Mouse (Mus musculus) G1E (cell line): Measurements from ENCODE around the gene Dao. TPM values are rescaled to one million over a fixed set of nuclear protein-coding genes. Genes with fewer than 3 reads are reported as not detected.
A peak's percentile ranks its signal among the peaks of the same experiment; 100 is the strongest.

Source experiments
- ATAC-seq: 2 replicates; pipeline ENCODE4 v1.8.0; 2016; ENCODE audit warnings: mild to moderate bottlenecking; ENCODE audit not compliant: insufficient number of reproducible peaks, poor library complexity, low FRiP score, severe bottlenecking; ENCODE audit errors: extremely low read depth
- DNase-seq: peaks from one replicate; pipeline ENCODE4 v3.0.0; 2012; ENCODE audit warnings: low spot score
- H3K27me3 ChIP-seq: 2 replicates; pipeline ENCODE4 v1.6.1; 2012; ENCODE audit warnings: mild to moderate bottlenecking, low read length, inconsistent platforms; ENCODE audit not compliant: insufficient read depth
- H3K36me3 ChIP-seq: replicated peaks from 2 replicates; pipeline ENCODE3; 2012; ENCODE audit warnings: mild to moderate bottlenecking, inconsistent platforms
- H3K4me1 ChIP-seq: 2 replicates; pipeline ENCODE4 v1.6.1; 2012; ENCODE audit warnings: low read depth, low read length, inconsistent platforms, mixed read lengths; ENCODE audit not compliant: insufficient read depth
- H3K4me3 ChIP-seq: 2 replicates; pipeline ENCODE4 v1.5.1; 2012; ENCODE audit warnings: low read depth, mild to moderate bottlenecking, inconsistent platforms, low read length, moderate library complexity, mixed read lengths
- H3K9me3 ChIP-seq: replicated peaks from 2 replicates; pipeline ENCODE4 v1.6.1; 2012; ENCODE audit warnings: inconsistent platforms
- CTCF ChIP-seq: IDR thresholded peaks from 2 replicates; pipeline ENCODE4 v1.5.1; 2012; ENCODE audit warnings: low read depth, low read length, inconsistent platforms, mixed read lengths
- GATA1 ChIP-seq: IDR thresholded peaks from 2 replicates; pipeline ENCODE4 v1.6.1; 2012; ENCODE audit warnings: borderline replicate concordance, low read length, inconsistent platforms, mixed read lengths
- GATA2 ChIP-seq: IDR thresholded peaks from 2 replicates; pipeline ENCODE4 v1.6.1; 2012; ENCODE audit warnings: low read depth, low read length, inconsistent platforms, borderline replicate concordance
- POLR2AphosphoS5 ChIP-seq: IDR thresholded peaks from 2 replicates; pipeline ENCODE4 v1.6.1; 2012; ENCODE audit warnings: low read depth, low read length, inconsistent platforms; ENCODE audit not compliant: insufficient replicate concordance
- TAL1 ChIP-seq: conservative IDR thresholded peaks from 2 replicates; pipeline ENCODE4 v1.6.1; 2012; ENCODE audit warnings: low read depth, low read length, inconsistent platforms, mixed read lengths
- polyA plus RNA-seq: library from polyadenylated mRNA; stranded (reverse); fragments of >175 nt; gene quantifications from 2 replicates; pipeline ENCODE4 v1.2.3, GENCODE M21; 2012
- total RNA-seq, 2 experiments: library from RNA; stranded (forward) in 1 of 2; stranded (reverse) in 1 of 2; fragments of 200-1000 nt in 1 of 2; fragments of >200 nt in 1 of 2; fragmentation: Nextera tagmentation in 1 of 2; gene quantifications; 2 replicates each; pipeline ENCODE4 v1.2.3; 2014 to 2017

Dao gene
- total and polyA plus RNA-seq, 3 experiments = not detected

DNA sequence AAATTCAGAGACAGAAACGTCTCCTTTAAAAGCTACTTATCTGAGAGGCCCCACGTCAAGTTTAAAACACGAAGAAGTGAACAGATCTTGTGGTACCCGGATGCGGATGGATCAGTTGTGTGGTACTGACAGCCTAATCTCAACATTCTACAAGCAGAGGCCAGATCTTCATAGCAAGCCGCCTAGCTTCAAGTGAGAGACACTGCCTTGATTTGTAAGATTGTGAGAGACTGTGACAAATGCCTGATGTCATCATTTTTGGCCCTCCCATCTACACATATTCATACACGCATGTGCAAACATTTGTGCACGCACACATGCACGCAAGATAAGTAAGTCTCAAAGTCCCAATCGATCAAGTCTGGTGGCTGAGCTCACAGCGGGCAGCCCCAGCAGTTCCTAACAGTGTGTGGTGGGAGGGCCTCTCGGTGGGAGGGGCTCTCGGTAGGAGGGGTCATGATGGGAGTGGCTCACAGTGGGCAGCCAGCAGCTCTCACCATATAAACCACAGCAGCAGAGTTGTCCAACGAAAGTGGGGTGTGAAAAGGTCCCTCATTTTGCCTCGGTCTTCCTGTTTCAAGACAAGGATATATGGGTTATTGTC, 37.9 kb downstream of the Dao start:
- no peak for DNase-seq

DNA sequence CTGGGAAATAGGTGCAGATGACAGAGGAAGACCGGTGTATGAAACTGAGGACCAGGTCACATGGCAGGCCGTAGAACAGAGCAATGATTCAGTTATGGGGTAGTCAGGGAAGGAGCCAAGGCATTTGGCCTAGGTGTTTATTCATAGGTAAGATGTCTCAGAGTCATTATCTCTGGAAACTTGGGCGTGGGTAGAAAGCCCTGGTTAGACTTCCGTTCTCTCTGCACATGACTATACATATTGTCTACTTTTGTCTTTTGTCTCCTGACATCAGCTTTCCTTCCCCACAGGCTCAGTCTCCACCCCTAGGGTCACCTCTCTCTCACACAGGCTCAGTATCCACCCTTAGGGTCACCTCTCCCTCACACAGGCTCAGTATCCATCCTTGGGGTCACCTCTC, 40.3 kb downstream of the Dao start:
- Histone ChIP-seq H3K4me1 (peaks cover 11% of the 10 kb centered on the region), H3K4me3 (no peak overlapping the region), H3K36me3 (no peaks in the 10 kb centered on the region), H3K27me3 (peaks cover 7% of the 10 kb centered on the region), H3K9me3 (no peaks in the 10 kb centered on the region; the same call in 1 of the 2 replicates)
- no peak for DNase-seq
- ATAC-seq = no peak
- TF ChIP-seq GATA1 (no peak), TAL1 (no peak), CTCF (no peak), GATA2 (no peak), POLR2AphosphoS5 (no peak)

More for the DNA sequence above, 37.9 kb downstream of the Dao start:
- ATAC-seq = no peak
- peaks cover 10% of the 10 kb centered on the region for H3K27me3 ChIP-seq
- TF ChIP-seq GATA1 (no peak), GATA2 (no peak), CTCF (no peak), TAL1 (no peak), POLR2AphosphoS5 (no peak)
- no peaks in the 10 kb centered on the region for H3K36me3 ChIP-seq
- H3K4me1 ChIP-seq = peaks cover 11% of the 10 kb centered on the region
- H3K4me3 ChIP-seq = no peak overlapping the region
- H3K9me3 ChIP-seq = no peaks in the 10 kb centered on the region

DNA sequence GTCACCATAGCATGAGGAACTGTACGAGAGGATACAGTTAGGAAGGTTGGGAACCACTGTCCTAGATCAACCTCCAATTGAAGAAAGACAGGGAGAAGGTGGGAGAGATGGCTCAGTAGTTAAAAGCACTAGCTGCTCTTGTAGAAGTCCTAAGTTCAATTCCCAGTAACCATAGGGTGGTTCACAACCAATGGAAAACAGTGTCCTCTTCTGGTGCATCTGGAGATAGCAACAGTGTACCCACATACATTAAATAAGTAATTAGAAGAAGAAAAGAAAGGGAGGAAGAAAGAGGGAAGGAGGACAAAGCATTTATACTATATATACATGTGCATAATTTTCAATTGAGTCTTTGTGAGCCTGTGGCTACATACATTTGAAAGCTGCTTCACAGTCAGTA, 41.6 kb downstream of the Dao start:
- Histone ChIP-seq H3K36me3 (no peaks in the 10 kb centered on the region), H3K4me3 (no peak overlapping the region), H3K27me3 (peaks cover 7% of the 10 kb centered on the region), H3K4me1 (peaks cover 11% of the 10 kb centered on the region), H3K9me3 (no peaks in the 10 kb centered on the region; the same call in 1 of the 2 replicates)
- DNase-seq (no peak), ATAC-seq (no peak)
- TF ChIP-seq CTCF (0 out of 2 replicates have a peak, but pooled peaks have one; percentile 15), TAL1 (no peak), GATA1 (no peak)

DNA sequence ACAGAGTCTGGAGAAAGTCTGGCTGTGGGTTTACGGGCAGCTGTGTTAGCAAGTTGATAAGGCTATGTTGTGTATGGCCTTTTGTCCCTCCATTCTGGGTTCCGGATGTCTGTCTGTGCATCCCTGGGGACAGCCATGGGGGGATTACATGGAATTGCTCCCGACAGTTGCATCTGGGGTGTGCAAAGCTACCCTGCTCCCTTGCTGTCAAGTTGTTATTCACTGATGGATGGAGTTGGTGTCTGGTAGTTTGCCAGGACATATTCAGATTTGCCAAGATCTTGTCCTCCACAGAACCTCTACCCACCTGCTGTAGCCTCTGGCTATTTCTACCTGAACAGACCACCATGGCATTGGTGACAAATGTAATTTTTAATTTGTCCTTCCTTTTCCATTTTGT, 42.6 kb downstream of the Dao start:
- DNase-seq (no peak), ATAC-seq (no peak)
- Histone ChIP-seq H3K4me1 (peaks cover 11% of the 10 kb centered on the region), H3K27me3 (peaks cover 7% of the 10 kb centered on the region), H3K4me3 (no peak overlapping the region), H3K9me3 (no peaks in the 10 kb centered on the region; the same call in 1 of the 2 replicates), H3K36me3 (no peaks in the 10 kb centered on the region)
- no peak for TF ChIP-seq CTCF
- no peak for TF ChIP-seq GATA2
- TF ChIP-seq TAL1 = no peak
- no peak for TF ChIP-seq GATA1
- no peak for TF ChIP-seq POLR2AphosphoS5

DNA sequence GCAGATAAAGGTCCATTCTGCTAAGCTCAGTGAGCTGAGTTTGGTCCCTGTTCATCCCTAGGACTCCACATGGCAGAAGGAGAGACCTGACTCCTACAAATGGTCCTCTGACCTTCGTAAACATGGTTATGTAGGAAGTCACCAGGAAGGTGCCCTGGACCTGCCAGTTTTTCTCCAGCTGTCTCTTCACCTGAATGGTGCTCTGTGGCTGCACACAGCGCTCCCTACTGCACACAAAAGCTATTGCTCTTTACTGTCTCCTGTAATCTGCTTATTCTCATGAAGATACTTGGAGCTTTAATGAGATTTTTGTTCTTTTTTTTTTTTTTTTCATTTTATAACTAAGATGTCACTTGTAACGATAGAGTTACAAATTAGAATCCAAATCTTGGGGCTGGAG, 43.1 kb downstream of the Dao start:
- TF ChIP-seq GATA2 (no peak), POLR2AphosphoS5 (no peak), TAL1 (no peak), CTCF (no peak), GATA1 (no peak)
- no peak for ATAC-seq
- peaks cover 7% of the 10 kb centered on the region for H3K4me1 ChIP-seq
- no peaks in the 10 kb centered on the region for H3K36me3 ChIP-seq
- no peaks in the 10 kb centered on the region; the same call in 1 of the 2 replicates for H3K9me3 ChIP-seq
- peaks cover 7% of the 10 kb centered on the region for H3K27me3 ChIP-seq
- no peak for DNase-seq
- H3K4me3 ChIP-seq = no peak overlapping the region

DNA sequence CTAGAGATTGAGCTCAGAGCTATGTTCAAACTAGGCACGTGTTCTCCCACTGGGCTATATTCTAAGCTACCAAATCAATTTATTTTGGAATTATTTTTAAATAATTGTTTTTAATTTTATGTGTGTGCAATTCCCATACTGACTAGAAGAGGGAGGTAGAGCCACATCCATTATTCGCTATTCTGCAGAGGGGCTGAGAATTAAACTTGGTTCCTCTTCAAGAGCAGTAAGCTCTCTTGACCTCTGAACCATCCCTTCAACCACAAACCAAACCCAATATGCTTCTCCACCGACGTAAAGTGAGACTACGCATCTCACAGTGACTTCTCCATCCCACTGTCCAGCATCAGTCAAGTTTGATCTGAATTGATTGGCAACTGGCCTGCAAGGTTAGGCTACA, 43.7 kb downstream of the Dao start:
- Histone ChIP-seq H3K27me3 (peaks cover 7% of the 10 kb centered on the region), H3K4me3 (no peak overlapping the region), H3K9me3 (no peaks in the 10 kb centered on the region; the same call in 1 of the 2 replicates), H3K36me3 (no peaks in the 10 kb centered on the region), H3K4me1 (peaks cover 4% of the 10 kb centered on the region; the same call in 1 of the 2 replicates)
- no peak for DNase-seq
- ATAC-seq = no peak
- TF ChIP-seq POLR2AphosphoS5 = no peak
